Mouse (Mus musculus): Measurements from ENCODE around the gene Gm15737. TPM values are rescaled to one million over a fixed set of nuclear protein-coding genes. Genes with fewer than 3 reads are reported as not detected.

Gene Gm15737
- polyA plus RNA-seq, 1 experiment from 2014 or later: not detected

- no peaks in the 10 kb centered on the region for H3K36me3 ChIP-seq (ENCODE audit: control insufficient read depth, insufficient read depth, low read length)
- no peaks in the 10 kb centered on the region for H3K4me1 ChIP-seq (replicated peaks; ENCODE audit: control insufficient read depth, insufficient read depth, low read length)
- no peaks in the 10 kb centered on the region for H3K27me3 ChIP-seq (replicated peaks; ENCODE audit: control insufficient read depth, insufficient read depth, low read length)
- no peak overlapping the region for H3K4me3 ChIP-seq (ENCODE audit: low read depth, low read length)
- H3K27ac ChIP-seq (ENCODE audit: low read depth, low read length): no peak overlapping the region
- H3K9me3 ChIP-seq (ENCODE audit: control insufficient read depth, low read length): no peaks in the 10 kb centered on the region
- H3K4me2 ChIP-seq: no peak overlapping the region
- no peak for DNase-seq (ENCODE audit: low spot score)
- no peak overlapping the region for H3K9ac ChIP-seq (ENCODE audit: low read depth, low read length)
- ATAC-seq (replicated peaks; ENCODE audit: low FRiP score): no peak
- WGBS: 85% methylated on average over 2 of the region's 2 CpGs
Measured at GRCm38 (mm10) chr6:92843474-92843873, 25.7 kb upstream of the Gm15737 start.

GRCm38 (mm10) chr6:92845898-92846297 is 23.3 kb upstream of the Gm15737 start:
- 87% methylated on average over 8 of the region's 8 CpGs for WGBS
- no peak for DNase-seq (ENCODE audit: low spot score)

GRCm38 (mm10) chr6:92846614-92847013 is 22.5 kb upstream of the Gm15737 start:
- ATAC-seq (replicated peaks; ENCODE audit: low FRiP score) (no peak), DNase-seq (ENCODE audit: low spot score) (no peak)
- no peaks in the 10 kb centered on the region for H3K9me3 ChIP-seq (ENCODE audit: control insufficient read depth, low read length)
- H3K4me2 ChIP-seq: no peak overlapping the region
- no peak overlapping the region for H3K4me3 ChIP-seq (ENCODE audit: low read depth, low read length)
- WGBS: 66% methylated on average over 4 of the region's 4 CpGs
- no peak overlapping the region for H3K27ac ChIP-seq (ENCODE audit: low read depth, low read length)
- no peaks in the 10 kb centered on the region for H3K27me3 ChIP-seq (replicated peaks; ENCODE audit: control insufficient read depth, insufficient read depth, low read length)
- no peaks in the 10 kb centered on the region for H3K36me3 ChIP-seq (ENCODE audit: control insufficient read depth, insufficient read depth, low read length)
- H3K9ac ChIP-seq (ENCODE audit: low read depth, low read length): no peak overlapping the region
- no peaks in the 10 kb centered on the region for H3K4me1 ChIP-seq (replicated peaks; ENCODE audit: control insufficient read depth, insufficient read depth, low read length)

More at GRCm38 (mm10) chr6:92845898-92846297, 23.3 kb upstream of the Gm15737 start:
- Histone ChIP-seq H3K36me3 (ENCODE audit: control insufficient read depth, insufficient read depth, low read length) (no peaks in the 10 kb centered on the region), H3K27ac (ENCODE audit: low read depth, low read length) (no peak overlapping the region), H3K27me3 (replicated peaks; ENCODE audit: control insufficient read depth, insufficient read depth, low read length) (no peaks in the 10 kb centered on the region), H3K9me3 (ENCODE audit: control insufficient read depth, low read length) (no peaks in the 10 kb centered on the region), H3K4me3 (ENCODE audit: low read depth, low read length) (no peak overlapping the region), H3K4me1 (replicated peaks; ENCODE audit: control insufficient read depth, insufficient read depth, low read length) (no peaks in the 10 kb centered on the region), H3K4me2 (no peak overlapping the region), H3K9ac (ENCODE audit: low read depth, low read length) (no peak overlapping the region)
- no peak for ATAC-seq (replicated peaks; ENCODE audit: low FRiP score)

- Histone ChIP-seq H3K9ac (ENCODE audit: low read depth, low read length) (no peak overlapping the region), H3K9me3 (ENCODE audit: control insufficient read depth, low read length) (no peaks in the 10 kb centered on the region), H3K27me3 (replicated peaks; ENCODE audit: control insufficient read depth, insufficient read depth, low read length) (no peaks in the 10 kb centered on the region), H3K4me1 (replicated peaks; ENCODE audit: control insufficient read depth, insufficient read depth, low read length) (no peaks in the 10 kb centered on the region; the same call in 1 of the 2 replicates), H3K4me3 (ENCODE audit: low read depth, low read length) (no peak overlapping the region), H3K36me3 (ENCODE audit: control insufficient read depth, insufficient read depth, low read length) (no peaks in the 10 kb centered on the region), H3K4me2 (no peak overlapping the region), H3K27ac (ENCODE audit: low read depth, low read length) (no peak overlapping the region)
- DNase-seq (ENCODE audit: low spot score) (no peak), ATAC-seq (replicated peaks; ENCODE audit: low FRiP score) (no peak)
- 91% methylated on average over 9 of the region's 9 CpGs for WGBS
Measured at GRCm38 (mm10) chr6:92849208-92849607, 19.9 kb upstream of the Gm15737 start.

GRCm38 (mm10) chr6:92850250-92850649 is 18.9 kb upstream of the Gm15737 start:
- Histone ChIP-seq H3K4me2 (no peak overlapping the region), H3K9ac (ENCODE audit: low read depth, low read length) (no peak overlapping the region), H3K27me3 (replicated peaks; ENCODE audit: control insufficient read depth, insufficient read depth, low read length) (no peaks in the 10 kb centered on the region), H3K4me1 (replicated peaks; ENCODE audit: control insufficient read depth, insufficient read depth, low read length) (no peaks in the 10 kb centered on the region; the same call in 1 of the 2 replicates), H3K27ac (ENCODE audit: low read depth, low read length) (no peak overlapping the region), H3K4me3 (ENCODE audit: low read depth, low read length) (no peak overlapping the region), H3K36me3 (ENCODE audit: control insufficient read depth, insufficient read depth, low read length) (no peaks in the 10 kb centered on the region), H3K9me3 (ENCODE audit: control insufficient read depth, low read length) (no peaks in the 10 kb centered on the region)
- DNase-seq (ENCODE audit: low spot score): no peak
- no peak for ATAC-seq (replicated peaks; ENCODE audit: low FRiP score)
- WGBS: 67% methylated on average over 5 of the region's 5 CpGs

- DNase-seq (ENCODE audit: low spot score) (no peak), ATAC-seq (replicated peaks; ENCODE audit: low FRiP score) (no peak)
- 75% methylated on average over 4 of the region's 4 CpGs for WGBS
- Histone ChIP-seq H3K4me2 (no peak overlapping the region), H3K4me3 (ENCODE audit: low read depth, low read length) (no peak overlapping the region), H3K9me3 (ENCODE audit: control insufficient read depth, low read length) (no peaks in the 10 kb centered on the region), H3K9ac (ENCODE audit: low read depth, low read length) (no peak overlapping the region), H3K4me1 (replicated peaks; ENCODE audit: control insufficient read depth, insufficient read depth, low read length) (no peaks in the 10 kb centered on the region; the same call in 1 of the 2 replicates), H3K36me3 (ENCODE audit: control insufficient read depth, insufficient read depth, low read length) (no peaks in the 10 kb centered on the region), H3K27me3 (replicated peaks; ENCODE audit: control insufficient read depth, insufficient read depth, low read length) (no peaks in the 10 kb centered on the region), H3K27ac (ENCODE audit: low read depth, low read length) (no peak overlapping the region)
Measured at GRCm38 (mm10) chr6:92854873-92855272, 14.3 kb upstream of the Gm15737 start.

GRCm38 (mm10) chr6:92857761-92858160 is 11.4 kb upstream of the Gm15737 start:
- ATAC-seq (replicated peaks; ENCODE audit: low FRiP score) (no peak), DNase-seq (ENCODE audit: low spot score) (no peak)
- WGBS: 87% methylated on average over 13 of the region's 13 CpGs
- H3K9me3 ChIP-seq (ENCODE audit: control insufficient read depth, low read length): no peaks in the 10 kb centered on the region
- no peak overlapping the region for H3K4me3 ChIP-seq (ENCODE audit: low read depth, low read length)
- no peaks in the 10 kb centered on the region; the same call in 1 of the 2 replicates for H3K4me1 ChIP-seq (replicated peaks; ENCODE audit: control insufficient read depth, insufficient read depth, low read length)
- no peak overlapping the region for H3K27ac ChIP-seq (ENCODE audit: low read depth, low read length)
- no peaks in the 10 kb centered on the region for H3K27me3 ChIP-seq (replicated peaks; ENCODE audit: control insufficient read depth, insufficient read depth, low read length)
- no peak overlapping the region for H3K9ac ChIP-seq (ENCODE audit: low read depth, low read length)
- no peaks in the 10 kb centered on the region for H3K36me3 ChIP-seq (ENCODE audit: control insufficient read depth, insufficient read depth, low read length)
- H3K4me2 ChIP-seq: no peak overlapping the region

GRCm38 (mm10) chr6:92858721-92859510 is 10.2 kb upstream of the Gm15737 start:
- Histone ChIP-seq H3K27me3 (replicated peaks; ENCODE audit: control insufficient read depth, insufficient read depth, low read length) (no peaks in the 10 kb centered on the region), H3K9me3 (ENCODE audit: control insufficient read depth, low read length) (no peaks in the 10 kb centered on the region), H3K4me1 (replicated peaks; ENCODE audit: control insufficient read depth, insufficient read depth, low read length) (no peaks in the 10 kb centered on the region; the same call in 1 of the 2 replicates), H3K9ac (ENCODE audit: low read depth, low read length) (no peak overlapping the region), H3K4me3 (ENCODE audit: low read depth, low read length) (no peak overlapping the region), H3K4me2 (no peak overlapping the region), H3K27ac (ENCODE audit: low read depth, low read length) (no peak overlapping the region), H3K36me3 (ENCODE audit: control insufficient read depth, insufficient read depth, low read length) (no peaks in the 10 kb centered on the region)
- no peak for DNase-seq (ENCODE audit: low spot score)
- no peak for ATAC-seq (replicated peaks; ENCODE audit: low FRiP score)
- WGBS: 82% methylated on average over 12 of the region's 12 CpGs

GRCm38 (mm10) chr6:92860285-92860912 is 8.8 kb upstream of the Gm15737 start:
- Histone ChIP-seq H3K4me3 (ENCODE audit: low read depth, low read length) (no peak overlapping the region), H3K27me3 (replicated peaks; ENCODE audit: control insufficient read depth, insufficient read depth, low read length) (no peaks in the 10 kb centered on the region), H3K27ac (ENCODE audit: low read depth, low read length) (no peak overlapping the region), H3K9ac (ENCODE audit: low read depth, low read length) (no peak overlapping the region), H3K9me3 (ENCODE audit: control insufficient read depth, low read length) (no peaks in the 10 kb centered on the region), H3K4me1 (replicated peaks; ENCODE audit: control insufficient read depth, insufficient read depth, low read length) (no peaks in the 10 kb centered on the region), H3K4me2 (no peak overlapping the region), H3K36me3 (ENCODE audit: control insufficient read depth, insufficient read depth, low read length) (no peaks in the 10 kb centered on the region)
- WGBS: 58% methylated on average over 5 of the region's 5 CpGs
- DNase-seq (ENCODE audit: low spot score) (no peak), ATAC-seq (replicated peaks; ENCODE audit: low FRiP score) (no peak)
